Mouse (Mus musculus): ENCODE measurements around the gene Zfp946. TPM values are rescaled to one million over a fixed set of nuclear protein-coding genes. Genes with fewer than 3 reads are reported as not detected.

Zfp946 gene
- 7.3 and 7.7 TPM in 2 replicates for polyA plus RNA-seq (2012; rRNA removed)

DNA sequence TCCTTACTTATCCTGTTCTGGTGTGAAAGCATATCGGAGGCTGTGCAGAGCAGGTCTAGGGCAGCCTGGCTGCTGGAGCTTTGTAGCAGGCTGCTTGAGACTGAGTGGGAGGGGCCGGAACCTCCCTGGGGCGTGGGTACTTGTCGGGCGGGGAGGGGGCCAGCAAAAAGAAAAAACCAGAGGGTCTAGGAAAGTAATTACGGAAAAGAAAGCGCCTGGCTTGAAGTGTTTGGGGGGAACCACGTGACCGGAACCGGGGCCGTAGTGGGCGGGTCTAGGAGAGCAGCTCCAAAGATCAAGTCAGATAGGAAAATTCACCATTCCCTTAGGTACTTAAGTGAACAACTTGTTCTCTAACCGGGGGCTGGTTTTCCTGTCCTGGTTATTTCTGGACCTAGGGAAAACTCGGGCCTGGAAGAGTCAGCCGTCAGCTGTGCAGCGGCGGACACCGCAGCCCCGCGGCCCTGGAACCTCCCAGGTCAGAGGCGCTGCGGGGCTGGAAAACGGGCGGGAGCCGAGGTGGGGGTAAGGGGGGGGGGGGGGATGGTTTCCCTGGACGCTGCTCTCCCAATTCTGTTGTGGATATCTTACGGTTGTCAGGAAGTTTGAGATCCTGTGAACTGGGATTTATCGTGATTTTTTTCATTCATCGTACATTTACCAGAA lies at the start of gene Zfp946:
Gene Zfp946 (plus strand): TSS at position 271 of the 666 bp plus-strand sequence.
- peak; percentile 57 for DNase-seq (ENCODE audit: low spot score)

DNA sequence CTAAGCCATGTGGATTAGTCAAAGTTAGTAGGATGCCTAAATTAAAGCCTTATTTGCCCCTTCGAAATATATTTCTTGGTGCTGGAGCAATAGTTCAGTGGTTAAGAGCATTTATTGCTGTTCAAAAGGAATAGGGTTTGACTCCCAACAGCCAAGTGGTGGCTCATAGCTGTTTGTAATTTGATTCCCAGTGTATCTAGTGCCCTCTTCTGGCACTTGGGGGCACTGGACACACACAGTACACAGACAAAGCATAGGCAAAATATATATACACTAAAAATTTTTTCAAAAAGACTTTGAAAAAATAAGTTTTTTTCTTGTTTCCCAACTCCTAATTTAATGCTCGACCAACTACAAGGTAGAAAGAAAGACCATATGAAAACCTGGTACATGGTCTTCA lies 13.3 kb upstream of the Zfp946 start:
- DNase-seq (ENCODE audit: low spot score) = no peak

DNA sequence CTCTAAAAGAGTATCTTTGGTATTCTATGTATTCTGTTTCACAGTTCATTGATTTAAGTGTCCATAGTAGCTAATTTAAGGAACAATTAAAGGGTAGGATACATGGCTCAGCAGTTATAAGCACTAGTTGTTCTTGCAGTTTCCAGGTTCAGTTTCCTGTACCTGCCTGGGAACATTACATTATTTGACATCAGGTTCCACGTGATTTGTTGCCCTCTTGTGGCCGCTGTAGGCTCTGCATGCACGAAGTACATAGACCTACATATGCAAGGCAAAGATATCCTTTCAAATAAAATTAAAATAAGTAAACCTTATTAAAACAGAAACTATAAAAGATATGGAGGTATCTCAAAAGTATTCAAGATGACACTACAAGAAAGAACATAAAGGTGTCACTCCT lies 6.5 kb upstream of the Zfp946 start:
- no peak for DNase-seq (ENCODE audit: low spot score)

DNA sequence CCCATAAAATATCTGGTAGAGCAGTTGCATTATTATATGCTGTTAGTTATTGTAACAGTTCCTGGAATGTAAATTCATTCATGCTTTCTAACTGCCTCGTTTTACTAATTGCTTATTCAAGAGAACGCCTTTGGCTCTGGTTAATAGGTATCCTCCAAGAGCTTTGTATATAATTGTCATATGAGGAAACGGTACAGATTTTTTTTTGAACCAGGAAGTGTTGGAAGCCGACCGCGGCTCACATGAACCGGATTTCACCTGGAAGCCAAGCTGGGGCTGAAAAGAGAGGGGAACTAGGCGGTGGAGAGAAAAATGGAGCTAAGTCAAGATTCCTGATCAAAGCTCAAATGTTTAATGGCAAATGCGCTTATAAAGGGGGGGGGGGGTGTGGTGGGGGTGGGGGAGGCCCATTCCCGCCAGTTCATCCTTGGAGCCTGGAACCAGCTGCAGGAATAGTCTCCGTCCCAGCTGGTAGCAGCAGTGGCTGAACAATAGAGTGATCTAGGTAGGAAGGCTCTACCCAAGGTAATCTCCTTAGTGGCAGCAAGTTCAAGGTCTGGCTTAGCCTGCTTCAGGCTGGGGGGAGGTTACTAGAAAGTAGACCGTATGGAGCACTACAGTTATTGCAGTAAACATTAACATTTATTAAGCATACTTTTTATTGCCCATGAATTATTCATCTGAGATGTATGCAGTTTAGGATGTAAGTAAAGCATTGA lies 773 bp downstream of the Zfp946 start:
- DNase-seq (ENCODE audit: low spot score) = no peak

DNA sequence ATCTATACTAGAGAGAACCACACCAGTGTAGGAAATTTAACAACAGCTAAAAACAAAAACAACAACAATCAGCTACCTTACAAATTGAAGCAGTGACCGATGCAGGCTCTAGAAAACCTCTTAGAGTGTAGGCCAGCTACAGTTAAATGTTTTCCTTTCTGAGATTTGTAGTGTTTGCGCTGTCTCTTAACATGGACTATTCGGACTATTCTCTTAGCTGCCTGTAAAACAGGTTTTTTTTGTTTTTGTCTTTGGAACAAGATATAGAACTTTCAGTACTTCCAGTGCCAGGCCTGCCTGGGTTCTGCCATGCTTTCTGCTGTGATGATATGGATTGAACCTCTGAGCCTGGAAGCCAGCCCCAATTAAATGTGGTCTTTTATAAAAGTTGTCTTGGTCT lies 23.7 kb downstream of the Zfp946 start:
- DNase-seq (ENCODE audit: low spot score) = no peak

DNA sequence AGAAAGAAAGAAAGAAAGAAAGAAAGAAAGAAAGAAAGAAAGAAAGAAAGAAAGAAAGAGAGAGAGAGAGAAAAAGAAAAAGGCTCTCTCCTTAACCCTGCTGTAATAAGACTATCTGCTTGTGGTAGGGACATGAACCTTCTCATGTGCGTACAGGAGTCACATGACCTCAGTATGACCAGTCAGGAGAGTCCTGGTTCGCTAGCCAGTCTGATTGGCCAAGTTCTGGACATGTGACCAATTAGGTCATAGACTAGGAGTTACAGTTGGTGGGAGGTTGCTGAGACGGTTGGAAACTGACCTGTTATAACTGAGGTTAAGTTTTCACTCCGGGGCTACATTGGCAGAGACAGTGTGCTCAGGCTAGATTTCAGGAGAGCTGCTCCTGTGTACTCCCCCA lies 73.1 kb downstream of the Zfp946 start:
- no peak for DNase-seq (ENCODE audit: low spot score)

Other genes starting within 250 kb of the Zfp946 start
- gene Zfp994, start 198.6 kb upstream of the Zfp946 start, polyA plus RNA-seq (2012; rRNA removed) = 2.9 and 3.0 TPM in 2 replicates
- 9.1 TPM in 2 replicates for gene CT030661.1, start 109.4 kb upstream of the Zfp946 start, polyA plus RNA-seq (2012; rRNA removed)
- 7.1 and 8.6 TPM in 2 replicates for gene Zfp944, start 62.8 kb upstream of the Zfp946 start, polyA plus RNA-seq (2012; rRNA removed)
- gene Zfp758, start 62.8 kb upstream of the Zfp946 start, polyA plus RNA-seq (2012; rRNA removed) = 5.6 and 6.0 TPM in 2 replicates
- not detected in 2 replicates for gene Vmn2r111, start 149.3 kb downstream of the Zfp946 start, polyA plus RNA-seq (2012; rRNA removed)
- not detected in 2 replicates for gene Vmn2r112, start 176.7 kb downstream of the Zfp946 start, polyA plus RNA-seq (2012; rRNA removed)